Mouse (Mus musculus) testis, postnatal 14 days (tissue): ENCODE measurements around the gene Plau.

Experiments used
- DNase-seq: peaks from one replicate; pipeline ENCODE4 v3.0.0; 2021; ENCODE audit warnings: low spot score

Plau gene

DNA sequence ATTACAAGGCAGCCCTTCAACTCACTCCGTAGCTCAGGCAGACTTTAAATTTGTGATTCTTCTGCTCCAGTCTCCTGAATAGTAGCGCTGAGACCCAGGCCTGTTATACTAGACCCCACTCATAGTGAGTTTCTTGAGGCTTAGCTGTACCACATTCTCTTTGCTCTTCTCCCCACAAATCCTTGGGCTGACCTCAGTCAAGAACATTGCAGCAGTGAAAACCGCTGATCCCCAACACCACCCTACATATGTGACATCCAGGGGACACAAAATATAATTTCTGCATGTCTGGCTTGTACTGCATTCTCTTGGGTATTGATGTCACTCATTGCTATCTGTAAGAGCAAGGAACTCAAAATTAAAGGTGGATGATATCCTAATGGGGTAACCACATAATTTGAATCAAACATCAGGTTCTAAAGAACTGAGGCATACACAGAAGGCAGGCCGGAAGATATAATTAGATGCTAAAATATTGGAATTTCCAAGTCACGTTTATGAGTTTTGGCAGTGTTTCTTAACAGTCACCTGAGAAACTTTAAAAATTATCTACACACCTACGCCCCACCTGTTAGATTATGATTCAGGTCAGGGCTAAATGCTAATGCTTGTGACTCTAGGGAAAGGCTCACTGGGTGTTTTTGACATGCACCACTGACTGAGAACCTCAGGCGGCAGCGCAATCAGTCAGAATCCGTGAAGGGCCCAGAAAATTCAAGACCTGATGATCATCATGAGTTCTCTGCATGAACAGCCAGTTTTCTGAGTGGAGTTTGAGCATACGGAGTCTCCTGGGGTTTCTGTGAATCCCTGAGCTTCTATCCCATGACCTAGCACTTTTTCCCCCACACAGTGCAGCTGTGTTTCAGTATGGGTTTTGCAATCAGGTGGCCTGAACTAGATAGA, 8.5 kb downstream of the Plau start:
- no peak for DNase-seq

DNA sequence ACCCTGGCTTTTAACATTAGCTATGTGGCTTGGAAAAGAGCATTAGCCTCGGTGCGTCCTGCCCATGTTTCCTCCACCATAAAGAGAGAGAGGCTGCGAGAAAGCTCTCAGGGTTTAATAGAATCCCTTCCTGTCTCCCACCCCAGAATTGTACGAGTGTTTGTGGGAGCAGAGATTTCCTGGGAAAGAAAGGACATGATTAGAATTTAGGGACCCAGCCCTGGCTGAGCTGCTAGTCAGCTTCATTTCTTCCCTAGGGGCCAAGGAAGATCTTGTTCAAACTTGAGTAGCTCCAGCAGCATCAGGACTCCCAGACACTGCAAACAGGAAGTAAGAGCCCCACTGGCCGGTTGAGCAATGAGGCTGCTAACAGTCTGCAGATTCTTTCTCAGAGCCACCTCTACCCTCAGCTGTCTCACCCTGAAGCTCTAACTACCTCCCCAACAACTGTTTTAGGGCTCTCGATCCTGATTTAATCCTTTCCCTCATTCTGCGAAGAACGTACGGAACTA, 9.2 kb downstream of the Plau start:
- DNase-seq: no peak

DNA sequence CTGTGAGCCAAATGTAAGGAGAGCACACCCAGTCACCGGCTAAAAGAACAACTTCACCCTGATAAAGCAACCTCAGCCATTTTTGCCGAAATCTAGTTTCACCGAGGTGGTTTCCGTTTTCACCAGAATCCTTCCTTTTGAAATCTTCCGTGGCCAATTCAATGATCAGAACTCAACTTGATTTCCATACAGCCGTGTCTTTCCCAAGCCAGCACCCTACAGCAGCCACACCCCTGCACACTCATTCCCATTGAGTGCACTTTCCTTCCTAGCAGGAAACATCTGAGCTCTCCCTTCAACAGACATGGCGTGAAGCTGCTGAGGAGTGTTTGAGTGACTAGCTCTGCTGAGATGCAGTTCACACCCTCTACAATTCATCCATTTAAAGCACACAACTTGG, 9.8 kb downstream of the Plau start:
- DNase-seq: no peak

DNA sequence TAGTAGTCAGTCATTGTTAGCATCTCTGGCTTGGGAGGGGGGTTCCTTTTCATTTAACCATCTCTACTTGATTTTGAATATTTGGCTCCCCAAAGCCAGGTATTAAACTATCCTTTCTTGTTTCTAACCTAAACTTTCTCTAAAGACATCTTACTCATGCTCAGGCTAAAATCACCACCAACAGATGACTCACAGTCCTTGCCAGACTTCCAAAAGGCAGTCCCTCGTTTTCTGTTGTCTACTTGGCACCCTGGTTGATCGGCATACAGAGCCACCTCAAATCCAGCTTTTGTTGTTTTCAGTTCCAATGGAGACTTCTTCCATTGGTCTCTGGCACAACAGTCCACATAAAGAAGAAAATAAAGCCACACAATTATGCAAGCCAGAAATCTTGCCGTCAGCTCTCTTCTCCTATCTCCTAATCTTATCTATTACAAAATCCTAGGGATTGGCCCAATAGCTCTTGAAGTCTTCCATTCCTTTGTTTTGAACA, 11.2 kb downstream of the Plau start:
- no peak for DNase-seq

DNA sequence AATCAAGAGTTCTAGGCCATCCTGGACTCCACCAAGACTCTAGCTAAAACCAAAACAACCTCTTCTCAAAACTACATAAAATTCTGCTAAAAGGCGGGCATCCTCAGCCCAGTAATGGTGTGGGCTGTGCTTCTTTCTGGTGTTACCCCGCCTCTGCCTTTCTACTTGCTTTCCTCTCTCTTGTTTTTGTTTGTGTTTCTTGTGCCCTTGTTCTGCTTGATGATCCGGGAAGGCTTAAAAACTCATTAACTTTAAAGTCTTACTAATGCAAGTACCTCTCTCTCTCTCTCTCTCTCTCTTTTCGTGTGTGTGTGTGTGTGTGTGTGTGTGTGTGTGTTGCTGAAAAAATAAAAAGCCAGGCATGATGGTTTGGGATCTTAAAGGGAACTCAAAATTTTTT, 13.3 kb downstream of the Plau start:
- DNase-seq: no peak

- DNase-seq: no peak
Measured at GRCm38 (mm10) chr14:20850498-20850897, 14.0 kb downstream of the Plau start.

DNA sequence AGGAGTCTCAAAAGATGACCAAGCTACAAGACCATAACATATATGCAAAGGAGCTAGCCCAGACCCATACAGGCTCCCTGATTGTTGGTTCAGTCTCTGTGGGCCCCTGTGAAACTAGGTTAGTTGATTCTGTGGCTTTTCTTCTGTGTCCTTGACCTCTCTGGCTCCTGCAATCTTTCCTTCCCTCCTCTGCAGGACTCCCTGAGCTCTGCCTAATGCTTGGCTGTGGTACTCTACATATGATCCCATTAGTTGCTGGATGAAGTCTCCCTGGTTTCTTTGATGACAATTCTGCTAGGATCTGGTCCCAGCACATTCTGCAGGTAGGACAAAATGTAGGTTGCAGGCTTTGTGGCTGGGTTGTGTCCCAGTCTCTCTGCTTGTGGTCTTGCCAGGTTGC, 15.3 kb downstream of the Plau start:
- no peak for DNase-seq

GRCm38 (mm10) chr14:20861152-20861551, 24.7 kb downstream of the Plau start:
- no peak for DNase-seq

GRCm38 (mm10) chr14:20861559-20861958, 25.1 kb downstream of the Plau start:
- no peak for DNase-seq

GRCm38 (mm10) chr14:20863306-20864065, 27.0 kb downstream of the Plau start:
- DNase-seq: no peak

DNA sequence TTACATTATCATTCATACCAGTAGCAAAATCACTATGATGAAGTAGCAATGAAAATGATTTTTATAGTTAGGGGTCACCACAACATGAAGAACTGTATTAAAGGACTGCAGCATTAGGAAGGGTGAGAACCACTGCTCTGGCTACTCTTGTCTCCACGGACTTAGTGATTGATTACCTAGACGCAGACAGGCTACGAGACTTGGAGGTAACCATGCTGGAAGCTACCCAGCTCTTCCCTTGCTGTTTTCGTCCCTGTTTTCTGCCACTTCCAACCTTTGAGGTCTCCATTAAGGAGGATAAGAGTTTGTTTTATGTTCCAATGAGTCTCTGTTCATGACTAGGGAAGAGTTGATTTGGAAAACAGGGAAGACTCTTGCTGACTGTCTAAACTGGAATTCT, 27.7 kb downstream of the Plau start:
- DNase-seq: no peak

DNA sequence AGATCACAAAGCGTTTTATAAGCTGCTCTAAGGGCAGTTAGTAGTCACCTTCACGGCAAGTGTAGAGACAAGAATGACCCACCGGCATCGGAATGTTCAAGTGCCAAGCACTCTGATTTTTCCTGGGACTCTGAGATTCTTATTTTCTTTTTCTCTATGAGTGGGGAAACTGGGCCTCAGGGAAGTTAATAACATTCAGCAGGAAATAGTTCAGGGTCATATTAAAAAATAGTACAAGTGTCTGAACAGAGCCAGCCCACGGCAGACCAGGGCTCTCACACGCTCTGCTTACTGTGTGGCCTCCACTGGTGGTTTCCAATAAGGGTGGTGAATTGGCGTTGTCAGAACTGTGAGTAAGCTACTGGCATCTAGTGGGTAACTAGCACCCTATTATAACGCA, 29.1 kb downstream of the Plau start:
- no peak for DNase-seq

- DNase-seq: no peak
Measured at GRCm38 (mm10) chr14:20866365-20866764, 29.9 kb downstream of the Plau start.

DNA sequence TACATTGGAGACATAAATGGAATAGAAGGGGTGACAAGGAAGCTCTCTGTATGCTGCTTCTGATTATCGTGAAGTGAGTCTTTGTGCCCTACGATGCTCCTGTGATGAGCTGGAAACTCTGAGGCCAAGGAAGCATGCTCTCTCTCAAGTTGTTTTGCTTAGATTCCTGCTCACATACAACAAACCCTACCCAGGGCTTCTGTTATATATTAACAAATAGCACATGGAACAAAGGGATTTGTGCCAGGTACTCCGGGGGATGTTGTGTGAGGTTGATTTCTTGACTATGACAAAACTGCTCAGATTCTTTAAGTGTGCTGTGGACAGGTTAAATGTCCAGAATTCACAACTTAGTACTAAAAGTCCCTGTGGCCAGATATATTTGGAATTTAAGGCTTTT, 33.6 kb downstream of the Plau start:
- no peak for DNase-seq

GRCm38 (mm10) chr14:20871495-20871894, 35.0 kb downstream of the Plau start:
- no peak for DNase-seq

DNA sequence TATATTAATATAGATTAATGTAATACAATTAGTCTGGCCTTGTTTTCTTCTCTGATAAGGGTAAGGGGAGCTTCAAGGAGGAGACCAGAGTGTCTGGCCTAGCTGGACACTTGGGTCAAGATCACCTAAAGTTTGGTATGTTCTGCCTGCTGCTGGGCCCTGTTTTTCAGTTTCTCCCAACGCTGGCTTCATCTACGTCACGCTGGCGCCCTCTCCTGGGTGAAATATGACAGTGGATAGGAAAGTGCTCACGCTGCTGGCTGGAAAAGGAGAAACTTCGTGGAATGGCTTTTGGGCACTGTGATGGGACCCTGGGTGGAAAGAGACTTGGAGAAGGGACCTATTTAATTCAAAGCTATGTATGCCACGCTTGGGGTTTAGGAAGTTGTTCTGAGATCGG, 36.8 kb downstream of the Plau start:
- DNase-seq: peak; percentile 62

- no peak for DNase-seq
Measured at GRCm38 (mm10) chr14:20873931-20874330, 37.5 kb downstream of the Plau start.

DNA sequence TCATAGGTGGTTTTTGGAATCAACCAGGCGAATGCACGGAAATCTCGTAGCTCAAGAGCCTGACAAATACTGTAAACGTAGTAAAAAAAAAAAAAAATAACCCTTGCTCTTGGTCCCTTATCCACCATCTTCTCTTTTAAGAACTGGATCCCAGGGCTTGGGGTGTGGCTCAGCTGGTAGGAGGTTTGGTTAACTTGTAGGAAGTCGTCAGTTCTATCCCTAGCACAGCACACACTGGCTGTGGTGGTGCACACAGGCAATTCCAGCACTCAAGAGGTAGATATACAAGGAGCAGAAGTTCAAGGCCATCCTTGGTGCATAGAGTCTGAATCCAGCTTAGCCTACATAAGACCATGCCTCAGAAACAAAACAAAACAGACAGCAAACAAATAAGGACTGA, 48.2 kb downstream of the Plau start:
- DNase-seq: no peak

- peak; percentile 31 for DNase-seq
Measured at GRCm38 (mm10) chr14:20885091-20885888, 48.8 kb downstream of the Plau start.

- peak; percentile 44 for DNase-seq
Measured at GRCm38 (mm10) chr14:20886266-20886665, 49.8 kb downstream of the Plau start.

DNA sequence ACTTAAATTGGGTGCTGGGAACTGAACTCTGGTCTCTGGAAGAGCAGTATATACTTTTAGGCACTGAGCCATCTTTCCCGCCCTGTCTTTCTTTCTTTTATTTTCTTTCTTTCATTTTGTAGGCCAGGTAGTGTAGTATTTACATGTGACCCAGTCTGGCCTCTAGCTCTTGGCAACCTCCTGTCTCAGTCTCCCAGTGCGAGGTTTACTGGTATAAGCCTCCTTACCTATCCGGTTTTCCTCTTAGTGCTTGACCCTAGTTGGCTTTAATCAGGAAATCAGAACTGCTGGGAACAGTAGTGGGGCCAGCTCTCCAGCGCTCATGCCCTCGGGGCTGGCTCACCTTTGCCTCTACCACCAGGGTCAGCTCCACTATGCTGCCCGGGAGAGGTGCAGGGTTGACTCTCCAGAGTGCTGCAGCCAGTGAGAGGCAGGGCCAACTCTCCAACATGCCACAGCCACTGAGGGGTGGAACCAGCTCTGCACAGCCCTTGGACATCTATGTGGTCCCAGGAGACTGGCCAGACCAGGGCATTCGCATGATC, 51.2 kb downstream of the Plau start:
- no peak for DNase-seq

- no peak for DNase-seq
Measured at GRCm38 (mm10) chr14:20891941-20892402, 55.5 kb downstream of the Plau start.
